Mouse (Mus musculus): Measurements from ENCODE around the gene Sit1.
A peak's percentile ranks its signal among the peaks of the same experiment; 100 is the strongest.
"Not testable (repeated sequence)": the region's sequence is repeated elsewhere in the genome, so short reads cannot be mapped to it uniquely, and the experiment has no call there.

Sit1 gene

DNA sequence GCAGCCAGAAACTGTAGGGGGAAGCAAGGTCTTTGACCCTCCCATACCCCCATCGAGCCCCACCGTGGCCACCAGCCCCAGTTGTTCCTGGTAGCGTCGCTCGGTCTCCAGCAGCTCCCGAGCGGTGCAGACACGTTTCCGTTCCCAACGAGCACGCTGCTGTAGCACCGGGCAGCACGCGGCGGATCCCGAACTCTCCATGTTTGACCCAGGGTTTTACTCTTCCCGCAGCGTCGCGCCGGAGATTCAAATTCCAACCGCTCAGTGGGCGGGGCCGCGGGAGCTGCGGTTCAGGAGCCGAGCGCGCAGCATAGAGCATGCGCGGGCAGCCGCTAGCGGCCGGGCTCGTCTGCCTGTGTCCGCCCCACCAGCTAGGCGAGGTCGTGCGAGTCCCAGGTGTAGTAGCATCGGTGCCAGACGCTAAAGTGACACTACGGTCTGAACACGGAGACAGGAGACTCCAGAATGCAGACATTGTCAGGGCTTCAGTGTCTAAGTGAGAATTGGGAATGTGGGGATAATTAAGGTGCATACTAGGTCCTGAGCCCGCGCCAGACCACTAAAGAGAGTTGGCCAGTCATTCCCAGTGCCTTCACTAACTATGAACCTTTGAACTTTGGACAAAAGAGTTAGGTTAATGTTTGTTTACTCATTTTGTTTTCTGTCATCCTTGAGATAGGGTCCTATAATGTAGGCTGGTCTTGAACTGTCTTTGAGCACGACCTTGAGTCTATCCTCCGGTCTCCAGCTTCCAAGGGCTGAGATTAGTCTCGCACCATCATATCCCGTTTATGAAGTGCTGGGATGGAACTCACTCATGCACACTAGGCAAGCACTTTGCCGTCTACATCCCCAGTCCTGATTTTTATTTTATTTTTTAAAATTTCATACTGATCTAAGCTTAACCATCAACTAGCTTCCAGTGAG is 16.1 kb upstream of the Sit1 start, which contains the start of gene Arhgef39:
Arhgef39 (minus strand) TSS at position 289 of the 927 bp plus-strand sequence.
- DNase-seq, result peak; percentile 79

DNA sequence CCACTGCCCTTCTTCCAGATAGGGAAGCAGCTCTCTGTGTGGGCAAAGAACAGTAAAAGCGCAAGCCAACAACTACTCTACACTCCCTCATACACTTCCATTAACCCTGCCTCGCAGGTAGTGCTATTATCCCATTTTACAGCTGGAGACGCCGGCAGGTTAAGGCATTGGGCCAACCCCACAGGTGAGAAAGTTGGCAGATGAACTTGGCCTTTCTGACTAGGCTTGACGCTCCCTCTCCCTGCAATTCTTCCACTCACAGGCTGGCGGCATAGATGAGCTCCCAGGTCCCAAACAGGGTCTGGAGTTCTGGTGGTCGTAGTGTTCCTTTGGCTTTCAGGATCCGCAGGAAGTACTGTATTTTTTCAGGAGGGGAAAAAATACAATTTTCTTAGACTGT is 15.4 kb upstream of the Sit1 start:
- DNase-seq, result no peak

- DNase-seq, result no peak
Measured at GRCm38 (mm10) chr4:43497946-43498345, 14.4 kb upstream of the Sit1 start.

DNA sequence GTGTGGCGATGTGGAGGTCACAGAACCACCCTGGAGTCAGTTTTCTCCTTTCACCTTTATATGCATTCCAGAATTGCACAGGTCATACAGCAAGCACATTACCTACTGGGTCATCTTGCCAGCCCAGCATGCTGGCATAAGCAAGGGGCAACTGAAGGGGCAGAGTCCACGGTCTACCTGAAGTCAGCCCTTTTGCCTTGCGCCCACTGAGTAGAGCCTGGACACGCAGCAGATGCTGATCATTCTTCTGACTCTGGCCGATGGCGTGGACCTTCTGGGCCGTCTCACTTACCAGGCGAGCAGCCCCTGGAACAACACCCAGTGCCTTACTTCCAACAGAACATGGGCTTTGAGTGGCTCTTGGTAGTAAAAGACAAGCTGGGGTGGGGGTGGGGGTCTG is 13.9 kb upstream of the Sit1 start:
- no peak for DNase-seq

DNA sequence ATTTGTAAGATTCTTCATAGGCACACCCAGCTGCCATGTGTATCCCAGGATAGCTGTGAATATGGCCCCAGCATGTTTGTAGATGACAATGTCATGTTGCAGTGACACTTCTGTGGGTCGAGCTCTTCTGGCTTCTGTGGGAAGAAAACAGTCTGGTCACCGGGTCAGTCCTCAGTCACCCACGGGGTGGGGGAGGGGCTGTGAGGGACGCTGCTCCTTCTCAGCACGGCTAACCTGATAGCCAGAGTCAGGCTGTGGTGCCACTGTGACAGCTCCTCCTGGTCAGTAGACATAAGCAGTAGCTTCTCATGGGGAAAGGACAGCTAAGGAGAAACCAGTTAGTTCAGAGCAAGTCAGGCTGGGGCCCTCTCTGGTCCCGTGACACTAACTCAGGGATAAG is 13.1 kb upstream of the Sit1 start:
- DNase-seq, result no peak

DNA sequence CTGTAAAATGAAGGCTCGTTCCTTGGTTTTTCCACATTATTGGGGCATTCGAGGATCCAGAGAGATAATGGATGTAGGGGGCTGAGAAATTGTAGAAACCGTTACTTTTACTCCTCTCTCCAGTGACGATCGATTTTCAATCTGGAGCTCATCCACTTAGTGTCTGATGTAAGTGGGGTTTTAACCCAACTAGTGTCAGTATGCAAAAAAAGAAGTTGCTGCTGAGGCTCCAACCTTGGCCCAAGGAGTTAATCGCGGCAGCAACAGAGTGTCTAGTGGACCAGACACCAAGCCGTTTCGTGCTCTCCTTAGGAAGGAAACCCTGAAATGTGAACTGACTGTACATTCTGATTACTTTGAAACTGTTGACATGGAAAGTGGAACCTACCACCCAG is 10.3 kb upstream of the Sit1 start:
- DNase-seq, result no peak

DNA sequence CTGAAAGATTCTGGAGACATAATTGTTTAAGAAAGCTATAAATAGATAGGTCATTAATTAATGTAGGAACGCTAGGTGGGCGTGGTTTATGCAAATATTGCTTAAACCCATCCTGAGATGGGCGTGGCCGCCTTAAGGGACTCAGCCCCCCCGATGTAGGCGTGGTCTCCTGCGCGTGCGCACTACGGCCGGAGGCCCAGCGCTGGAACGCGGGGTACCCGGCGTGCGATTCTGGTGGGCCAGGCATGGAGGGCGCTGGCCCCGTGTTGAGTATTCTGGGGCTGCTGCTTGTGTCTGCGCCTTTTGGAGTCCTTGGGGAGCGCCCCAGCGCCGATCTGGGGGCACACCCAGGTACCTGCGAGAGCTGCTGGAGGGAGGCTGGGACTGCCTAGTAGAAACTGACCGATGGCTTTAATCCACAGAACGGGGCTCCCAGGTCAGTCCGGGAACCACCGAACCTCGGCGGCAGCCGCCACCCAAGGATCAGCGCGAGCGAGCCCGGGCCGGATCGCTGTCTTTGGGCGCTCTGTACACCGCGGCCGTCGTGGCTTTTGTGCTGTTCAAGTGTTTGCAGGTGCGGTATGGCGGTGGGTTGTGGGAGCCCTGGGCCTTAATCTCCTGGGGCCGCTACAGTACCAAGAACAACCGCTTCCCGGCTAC is 9.8 kb upstream of the Sit1 start:
- peak; percentile 97 for DNase-seq

DNA sequence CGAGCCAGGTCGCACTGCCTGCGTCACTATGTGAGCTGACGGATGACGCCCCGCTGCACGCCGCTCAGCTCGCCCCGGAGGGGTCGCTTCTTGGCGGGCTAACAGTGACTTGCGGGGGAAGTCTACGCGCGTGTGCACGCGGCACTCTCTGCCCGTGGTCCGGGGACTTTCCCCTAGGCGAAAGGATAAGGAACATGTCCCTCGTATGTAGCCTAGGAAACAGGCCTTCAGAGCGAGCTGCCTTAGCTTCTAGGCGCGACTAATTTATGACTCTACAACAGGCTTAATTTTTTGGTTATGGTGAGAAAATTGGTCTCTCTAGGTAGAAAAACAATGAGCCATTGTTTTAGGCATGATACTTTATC is 9.3 kb upstream of the Sit1 start, which contains the start of gene Ccdc107:
Ccdc107 (plus strand) TSS at position 80 of the 365 bp plus-strand sequence.
- DNase-seq, result peak; percentile 86

- DNase-seq, result no peak
Measured at GRCm38 (mm10) chr4:43492101-43492820, 8.7 kb upstream of the Sit1 start.

DNA sequence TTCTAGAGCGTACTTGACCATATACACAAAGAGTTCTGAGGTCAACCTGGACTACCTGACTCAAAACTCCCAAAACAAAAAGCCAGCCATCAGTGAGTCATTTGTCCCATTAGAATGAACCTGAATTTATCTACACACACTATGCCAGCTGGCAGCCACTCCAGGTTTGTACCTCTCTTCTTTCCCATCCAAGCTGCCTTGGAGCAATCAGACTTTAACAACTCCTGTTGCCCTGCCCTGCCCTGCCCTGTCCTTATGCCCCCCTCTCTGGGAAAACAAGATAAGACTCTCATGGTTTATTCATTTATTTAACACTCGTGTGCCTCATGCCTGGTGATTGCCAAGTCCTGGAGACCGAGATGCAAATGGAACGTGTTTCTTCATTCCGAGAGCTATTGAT is 7.3 kb upstream of the Sit1 start:
- no peak for DNase-seq

GRCm38 (mm10) chr4:43489611-43490010 is 6.1 kb upstream of the Sit1 start:
- no peak for DNase-seq

GRCm38 (mm10) chr4:43485666-43486065 is 2.1 kb upstream of the Sit1 start:
- not testable (repeated sequence) for DNase-seq

- no peak for DNase-seq
Measured at GRCm38 (mm10) chr4:43482591-43482990, 943 bp downstream of the Sit1 start.

GRCm38 (mm10) chr4:43481894-43482456 is 1.6 kb downstream of the Sit1 start:
- no peak for DNase-seq

DNA sequence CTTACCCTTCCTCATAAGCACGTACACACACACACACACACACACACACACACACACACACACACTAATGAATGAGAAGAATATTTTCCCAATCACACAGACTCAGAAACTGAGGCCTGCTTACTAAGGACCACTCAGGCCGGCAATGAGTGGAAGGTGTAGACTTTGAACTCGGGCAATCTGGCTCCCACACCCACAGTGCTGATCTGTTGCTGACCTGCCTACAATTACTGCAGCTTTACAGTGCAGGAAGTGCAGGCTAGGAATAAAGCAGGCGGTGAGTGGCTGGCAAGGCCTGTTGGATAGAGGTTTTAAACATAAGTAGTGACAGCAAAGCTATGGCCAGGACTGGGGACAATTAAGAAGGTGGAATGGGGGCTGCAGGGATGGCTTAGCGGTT is 2.5 kb downstream of the Sit1 start:
- DNase-seq, result no peak

GRCm38 (mm10) chr4:43478906-43479832 is 4.4 kb downstream of the Sit1 start:
- peak; percentile 81 for DNase-seq

DNA sequence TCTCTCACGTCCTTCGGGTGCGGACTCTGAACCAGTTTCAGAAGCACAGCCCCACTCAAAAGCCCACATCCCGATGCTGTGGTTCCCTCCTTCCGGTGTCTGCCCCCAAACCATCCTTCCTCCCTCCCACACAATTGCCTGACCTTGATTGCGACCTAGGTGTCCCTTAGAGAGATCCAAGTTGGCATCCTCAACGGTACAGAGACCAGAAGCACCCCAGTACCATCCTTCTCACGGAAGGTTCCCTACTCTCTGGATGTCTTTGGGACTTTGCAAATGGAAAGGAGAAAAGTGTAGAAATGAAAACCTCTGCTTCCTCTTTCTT is 5.0 kb downstream of the Sit1 start:
- DNase-seq, result no peak

DNA sequence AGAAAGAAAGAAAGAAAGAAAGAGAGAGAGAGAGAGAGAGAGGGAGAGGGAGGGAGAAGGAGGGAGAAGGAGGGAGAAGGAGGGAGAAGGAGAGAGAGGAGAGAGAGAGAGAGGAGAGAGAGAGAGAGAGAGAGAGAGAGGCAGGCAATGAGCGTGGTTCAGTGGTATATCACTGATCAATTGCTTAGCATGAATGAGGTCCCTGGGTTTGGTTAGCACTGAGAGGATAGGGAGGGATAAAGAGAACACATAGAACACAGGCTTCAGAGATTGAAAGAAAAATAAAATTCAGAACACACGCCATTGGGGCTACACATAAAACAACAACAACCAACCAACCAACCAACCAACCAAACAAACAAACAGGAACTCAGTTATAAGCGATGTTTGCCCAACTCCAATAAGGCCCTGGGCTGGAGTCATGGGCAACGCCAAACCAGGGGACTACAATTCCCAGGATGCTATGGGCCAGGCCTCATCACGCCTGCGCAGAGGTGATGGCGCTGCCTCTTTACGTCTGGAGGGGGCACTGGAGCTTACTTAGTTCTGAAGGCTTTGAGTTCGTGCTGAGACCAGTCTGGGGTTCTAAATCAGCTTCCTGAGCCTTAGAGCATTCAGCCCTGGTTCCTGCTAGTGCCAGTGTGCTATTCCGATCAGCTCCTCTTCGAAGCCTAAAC is 5.5 kb downstream of the Sit1 start:
- peak; percentile 81 for DNase-seq

DNA sequence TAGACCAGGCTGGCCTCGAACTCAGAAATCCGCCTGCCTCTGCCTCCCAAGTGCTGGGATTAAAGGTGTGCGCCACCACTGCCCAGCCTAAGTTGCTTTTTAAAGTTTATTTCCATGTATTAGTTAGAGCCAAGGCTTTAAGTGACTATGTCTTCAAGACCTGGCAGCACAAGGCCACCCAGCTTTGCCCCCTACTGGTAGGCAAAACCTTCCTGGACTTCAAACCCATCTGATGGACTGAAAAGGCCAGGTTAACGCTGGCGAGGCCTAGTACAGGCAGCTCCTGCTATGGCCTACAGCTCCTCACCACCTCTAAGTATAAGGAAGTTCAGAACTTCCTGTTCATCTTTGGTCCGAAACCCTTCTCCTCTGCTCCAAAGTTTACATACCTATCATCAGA is 6.9 kb downstream of the Sit1 start:
- DNase-seq, result no peak

DNA sequence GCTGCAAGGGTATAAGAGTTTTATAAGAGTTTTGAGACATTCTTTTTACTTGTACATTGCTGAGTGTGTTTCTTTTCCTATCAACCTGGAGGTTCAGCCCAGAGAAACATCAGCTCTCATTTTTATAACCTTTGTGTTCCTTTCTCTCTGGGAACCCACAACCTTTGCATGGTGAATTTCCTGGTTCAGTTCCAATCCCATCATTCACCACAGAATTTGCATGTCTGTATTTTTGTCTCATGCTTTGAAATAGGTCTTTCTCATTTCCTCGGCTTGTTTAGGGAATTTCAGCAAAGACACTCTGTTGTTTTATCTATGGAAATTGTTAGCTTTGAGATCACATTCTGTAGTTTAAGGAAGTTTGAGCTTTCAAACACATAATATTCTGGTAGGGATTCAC is 9.9 kb downstream of the Sit1 start:
- no peak for DNase-seq

DNA sequence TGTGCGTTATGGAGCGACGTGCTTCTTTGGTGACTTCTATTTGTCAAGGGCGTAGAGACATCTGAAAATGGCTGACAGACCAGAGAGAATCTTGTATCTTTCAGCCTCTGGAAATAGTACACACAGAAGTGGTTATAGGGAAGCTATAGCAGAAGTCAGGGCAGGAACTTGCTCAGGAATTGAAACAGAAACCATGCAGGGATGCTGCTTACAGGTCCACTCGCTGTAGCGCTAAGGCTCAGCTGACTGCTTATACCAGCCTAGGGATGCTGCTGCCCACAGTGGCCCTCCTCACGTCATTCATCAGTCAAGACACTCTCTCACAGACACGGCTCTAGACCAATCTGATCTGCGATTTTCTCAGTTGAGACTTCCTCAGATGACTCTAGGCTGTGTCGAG is 13.2 kb downstream of the Sit1 start:
- DNase-seq, result no peak

DNA sequence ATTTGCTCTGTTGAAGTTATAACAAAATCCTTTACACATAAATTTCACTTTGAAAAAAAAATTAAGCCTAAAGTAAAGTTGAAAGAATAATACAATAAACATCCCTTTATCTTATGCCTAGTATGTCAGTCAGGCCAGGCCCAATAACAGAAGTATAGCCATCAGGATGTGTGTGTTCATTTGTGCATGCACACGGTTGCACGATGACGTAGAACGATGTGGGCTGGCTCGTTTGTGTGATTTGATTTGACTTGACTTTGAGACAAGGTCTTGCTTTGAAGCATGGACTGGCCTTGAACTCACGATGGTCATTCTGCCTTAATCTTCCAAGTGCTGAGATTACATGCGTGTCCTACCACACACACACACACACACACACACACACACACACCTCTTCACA is 16.7 kb downstream of the Sit1 start:
- DNase-seq, result no peak
